Mouse (Mus musculus) cortical plate, adult 2 months (tissue): ENCODE data around the gene Ccdc32. TPM values are rescaled to one million over a fixed set of nuclear protein-coding genes. Genes with fewer than 3 reads are reported as not detected.

ENCODE experiments used
- H3K27ac ChIP-seq: fragments of 200-500 bp; 2 replicates; pipeline ENCODE4 v1.5.1; 2012; ENCODE audit warnings: low read length, control low read depth, inconsistent platforms; ENCODE audit not compliant: insufficient read depth
- H3K4me1 ChIP-seq: fragments of 200-500 bp; 2 replicates; pipeline ENCODE4 v1.6.1; 2011; ENCODE audit warnings: low read length; ENCODE audit not compliant: control insufficient read depth, insufficient read depth
- H3K4me3 ChIP-seq: fragments of 200-500 bp; 2 replicates; pipeline ENCODE4 v1.5.1; 2011; ENCODE audit warnings: mild to moderate bottlenecking, low read length, control low read depth; ENCODE audit not compliant: insufficient read depth
- POLR2A ChIP-seq: fragments of 200-500 bp; IDR thresholded peaks from 2 replicates; pipeline ENCODE4 v1.6.1; 2011; ENCODE audit warnings: mild to moderate bottlenecking, low read length, control low read depth; ENCODE audit not compliant: insufficient read depth; ENCODE audit errors: extremely low read depth
- polyA plus RNA-seq: library from polyadenylated mRNA; depleted of rRNA; stranded (reverse); fragments of >200 nt; gene quantifications from 2 replicates; pipeline ENCODE4 v1.2.3, GENCODE M21; 2012; rRNA removed

Ccdc32 gene
- polyA plus RNA-seq, 1 experiment, result 45.1 TPM

GRCm38 (mm10) chr2:118969585-118970147 lies 59.5 kb downstream of the Ccdc32 start:
- no peak for TF ChIP-seq POLR2A
- Histone ChIP-seq H3K4me3 (no peak overlapping the region), H3K27ac (no peak overlapping the region), H3K4me1 (no peaks in the 10 kb centered on the region)

Other genes starting within 250 kb of the Ccdc32 start
- 128 and 137 TPM in 2 replicates for gene Disp2, start 249.7 kb downstream of the Ccdc32 start, polyA plus RNA-seq
- gene Knstrn, start 215.4 kb downstream of the Ccdc32 start, polyA plus RNA-seq, result 1.9 and 2.2 TPM in 2 replicates
- gene Ivd, start 167.4 kb downstream of the Ccdc32 start, polyA plus RNA-seq, result 104 and 119 TPM in 2 replicates
- 21.8 and 22.5 TPM in 2 replicates for gene Bahd1, start 129.0 kb downstream of the Ccdc32 start, polyA plus RNA-seq
- gene Chst14, start 102.9 kb downstream of the Ccdc32 start, polyA plus RNA-seq, result 2.8 and 3.1 TPM in 2 replicates
- 4.8 and 4.9 TPM in 2 replicates for gene Rpusd2, start 5.4 kb upstream of the Ccdc32 start, polyA plus RNA-seq
- 0.04 and 0.08 TPM in 2 replicates for gene Knl1, start 17.7 kb upstream of the Ccdc32 start, polyA plus RNA-seq
- 1.4 and 1.6 TPM in 2 replicates for gene Rad51, start 83.4 kb upstream of the Ccdc32 start, polyA plus RNA-seq
- 58.4 and 62.0 TPM in 2 replicates for gene Rmdn3, start 127.6 kb upstream of the Ccdc32 start, polyA plus RNA-seq
- gene Gchfr, start 138.4 kb upstream of the Ccdc32 start, polyA plus RNA-seq, result 0.96 and 1.3 TPM in 2 replicates
- not detected in 2 replicates for gene Gm14137, start 145.1 kb upstream of the Ccdc32 start, polyA plus RNA-seq
- 52.9 and 68.2 TPM in 2 replicates for gene Zfyve19, start 179.2 kb upstream of the Ccdc32 start, polyA plus RNA-seq
- 25.8 and 25.9 TPM in 2 replicates for gene Dnajc17, start 179.4 kb upstream of the Ccdc32 start, polyA plus RNA-seq
- not detected in 2 replicates for gene Ppp1r14d, start 200.5 kb upstream of the Ccdc32 start, polyA plus RNA-seq
- 1.8 and 2.6 TPM in 2 replicates for gene Spint1, start 208.0 kb upstream of the Ccdc32 start, polyA plus RNA-seq
- gene Rhov, start 241.9 kb upstream of the Ccdc32 start, polyA plus RNA-seq, result 8.3 and 8.6 TPM in 2 replicates